Mouse (Mus musculus): Measurements from ENCODE around the gene Crocc. TPM values are rescaled to one million over a fixed set of nuclear protein-coding genes. Genes with fewer than 3 reads are reported as not detected.

Gene Crocc
- polyA plus RNA-seq, 1 experiment from 2014 or later: 1.5 TPM

DNA sequence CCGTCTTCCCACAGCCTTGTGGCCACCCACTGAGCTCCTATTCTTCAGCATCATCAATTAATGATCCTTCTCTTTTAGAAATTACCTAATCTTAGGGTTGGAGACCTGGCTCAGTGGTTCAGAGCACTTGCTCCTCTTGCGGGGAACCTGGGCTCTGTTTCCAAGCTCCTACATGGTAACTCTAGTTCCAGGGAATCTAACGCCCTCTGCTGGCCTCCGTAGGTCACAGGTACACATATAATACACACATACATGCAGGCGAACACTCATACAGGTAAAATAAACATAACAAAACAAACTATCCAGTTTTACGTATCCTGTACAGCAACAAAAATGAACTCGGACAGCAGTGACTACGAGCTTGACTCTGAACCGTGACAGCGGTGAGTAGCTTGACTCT is 3.4 kb downstream of the Crocc start:
- H3K36me3 ChIP-seq (ENCODE audit: inconsistent target): no peaks in the 10 kb centered on the region
- WGBS (ENCODE audit: missing documents): over 99% methylated on average over 10 of the region's 10 CpGs
- H3K4me3 ChIP-seq (ENCODE audit: inconsistent target): no peak overlapping the region
- no peaks in the 10 kb centered on the region for H3K79me2 ChIP-seq (ENCODE audit: inconsistent target)
- no peak overlapping the region for H3K27ac ChIP-seq

DNA sequence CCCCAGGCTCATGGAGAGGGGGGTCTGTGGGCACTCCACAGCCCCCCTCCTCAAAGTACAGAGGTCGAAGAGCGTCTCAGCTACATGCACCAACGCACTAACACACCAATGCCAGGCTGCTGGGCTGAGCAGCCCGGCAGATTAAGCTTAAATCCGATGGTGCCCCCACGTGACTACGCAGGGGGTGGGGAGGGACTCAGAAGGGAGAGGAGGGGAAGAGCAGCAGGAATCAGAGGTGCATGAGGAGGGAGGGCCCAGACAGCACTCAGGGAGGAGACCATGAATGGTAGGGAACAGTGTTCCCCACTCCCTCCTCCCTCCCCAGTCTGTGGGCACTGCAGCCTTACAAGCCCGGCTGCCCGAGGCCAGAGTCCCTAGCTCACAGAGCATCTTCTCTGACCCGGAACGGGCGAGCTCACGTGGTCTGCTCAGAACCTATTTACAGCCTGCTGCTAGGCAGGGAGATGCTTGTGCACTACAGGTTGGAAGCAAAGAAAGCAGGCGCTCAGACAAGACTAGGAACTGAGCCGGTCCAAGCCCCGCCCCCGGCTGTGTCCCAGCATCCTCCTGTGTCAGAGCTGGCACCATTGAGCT is 6.7 kb downstream of the Crocc start:
- Histone ChIP-seq H3K36me3 (ENCODE audit: inconsistent target) (no peaks in the 10 kb centered on the region), H3K79me2 (ENCODE audit: inconsistent target) (no peaks in the 10 kb centered on the region), H3K27ac (no peak overlapping the region), H3K4me3 (ENCODE audit: inconsistent target) (no peak overlapping the region)
- whole genome bisulfite sequencing (ENCODE audit: missing documents): 94% methylated on average over 16 of the region's 17 CpGs

DNA sequence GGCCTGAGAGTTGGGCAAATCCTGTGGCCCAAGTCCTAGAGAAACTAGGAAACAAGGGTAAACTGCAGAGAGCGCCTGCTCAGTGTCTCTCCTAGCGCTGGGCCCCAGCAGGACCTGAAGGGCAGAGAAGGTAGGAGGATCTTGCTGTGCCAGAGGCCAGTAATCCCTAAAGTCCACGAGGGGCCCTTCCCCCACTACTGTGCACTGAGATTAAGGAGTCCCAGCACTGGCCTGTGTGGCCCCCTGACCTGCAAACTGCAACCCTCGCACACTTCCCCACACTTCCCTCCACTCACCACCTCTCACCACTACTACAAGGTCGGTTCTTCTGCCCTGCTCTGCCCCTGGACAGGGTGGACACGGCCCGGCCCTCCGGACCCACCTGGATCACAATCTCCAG is 7.2 kb downstream of the Crocc start:
- Histone ChIP-seq H3K4me3 (ENCODE audit: inconsistent target) (no peak overlapping the region), H3K36me3 (ENCODE audit: inconsistent target) (no peaks in the 10 kb centered on the region), H3K27ac (no peak overlapping the region), H3K79me2 (ENCODE audit: inconsistent target) (no peaks in the 10 kb centered on the region)
- 86% methylated on average over 7 of the region's 8 CpGs for WGBS (ENCODE audit: missing documents)

DNA sequence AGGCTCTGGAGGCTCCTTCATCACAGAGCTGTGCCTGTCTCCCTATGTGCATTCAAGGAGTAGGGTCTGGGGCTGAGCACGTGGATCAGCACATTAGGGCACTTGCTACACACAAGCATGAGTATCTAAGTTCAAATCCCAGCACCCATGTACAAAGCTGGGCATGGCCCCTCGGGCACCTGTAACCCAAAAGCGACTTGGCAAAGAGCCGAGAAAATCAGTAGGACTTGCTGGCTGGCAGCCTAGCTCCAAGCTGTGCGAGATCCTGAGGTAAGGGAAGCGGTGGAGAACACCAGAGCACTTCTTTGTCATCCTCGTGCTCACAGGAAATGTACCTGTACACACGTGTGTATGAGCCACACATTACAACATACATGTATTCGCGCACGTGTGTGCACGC is 7.9 kb downstream of the Crocc start:
- H3K79me2 ChIP-seq (ENCODE audit: inconsistent target): no peaks in the 10 kb centered on the region
- WGBS (ENCODE audit: missing documents): 93% methylated on average over 11 of the region's 12 CpGs

DNA sequence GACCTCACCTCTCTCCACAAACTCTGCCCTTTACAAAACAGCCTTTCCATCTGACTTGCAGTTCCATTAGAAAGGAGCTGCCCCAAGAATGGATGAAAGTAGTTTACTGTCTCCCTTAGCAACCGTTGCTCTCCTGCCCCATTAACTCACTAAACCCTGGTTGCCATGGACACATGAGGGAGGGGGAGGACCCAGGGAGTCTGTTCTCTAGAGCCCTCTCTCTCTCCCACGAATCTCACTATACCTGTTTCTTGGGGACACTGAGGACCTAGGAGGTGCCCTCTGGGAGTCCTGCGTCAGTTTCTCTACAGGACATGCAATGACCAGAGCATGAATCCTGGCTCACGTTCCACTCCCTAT is 10.9 kb downstream of the Crocc start:
- Histone ChIP-seq H3K4me3 (ENCODE audit: inconsistent target) (no peak overlapping the region), H3K79me2 (ENCODE audit: inconsistent target) (no peaks in the 10 kb centered on the region), H3K36me3 (ENCODE audit: inconsistent target) (no peaks in the 10 kb centered on the region), H3K27ac (no peak overlapping the region)
- 82% methylated on average over 4 of the region's 4 CpGs for WGBS (ENCODE audit: missing documents)

More for the DNA sequence above, 7.9 kb downstream of the Crocc start:
- H3K27ac ChIP-seq: no peak overlapping the region
- H3K4me3 ChIP-seq (ENCODE audit: inconsistent target): no peak overlapping the region
- H3K36me3 ChIP-seq (ENCODE audit: inconsistent target): no peaks in the 10 kb centered on the region

DNA sequence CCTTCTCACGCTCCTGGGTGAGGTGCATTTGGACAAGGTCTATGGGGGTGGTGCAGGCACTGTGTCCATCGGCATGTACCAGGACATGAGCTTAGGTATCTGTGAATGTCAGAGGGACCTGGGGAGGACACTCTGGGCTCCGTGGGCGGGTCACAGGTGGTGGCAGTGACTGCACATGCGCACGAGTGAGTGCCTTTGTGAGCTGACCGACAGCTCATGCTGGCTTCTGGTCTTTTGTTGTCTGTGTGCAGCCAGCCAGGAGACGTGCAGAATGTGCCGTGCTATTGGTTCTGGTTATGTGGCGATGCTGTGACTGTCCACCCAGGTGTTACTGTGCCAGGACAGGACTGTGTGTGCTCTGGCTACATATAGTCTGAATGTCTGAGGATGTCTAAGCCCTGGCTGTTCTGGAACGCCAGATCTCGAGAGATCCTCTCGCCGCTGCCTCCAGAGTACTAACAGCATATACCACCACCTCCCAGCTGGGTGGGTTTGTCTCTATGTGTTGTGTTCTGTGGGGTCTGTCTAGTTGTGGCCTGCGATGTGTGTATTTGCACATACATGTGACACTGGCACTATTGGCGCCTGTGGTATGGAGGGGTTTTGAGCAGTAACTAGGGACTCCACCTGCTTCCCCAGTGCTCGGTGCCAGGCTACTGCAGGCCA is 11.4 kb downstream of the Crocc start:
- Histone ChIP-seq H3K27ac (no peak overlapping the region), H3K36me3 (ENCODE audit: inconsistent target) (no peaks in the 10 kb centered on the region), H3K79me2 (ENCODE audit: inconsistent target) (no peaks in the 10 kb centered on the region), H3K4me3 (ENCODE audit: inconsistent target) (no peak overlapping the region)
- WGBS (ENCODE audit: missing documents): 94% methylated on average over 17 of the region's 17 CpGs

DNA sequence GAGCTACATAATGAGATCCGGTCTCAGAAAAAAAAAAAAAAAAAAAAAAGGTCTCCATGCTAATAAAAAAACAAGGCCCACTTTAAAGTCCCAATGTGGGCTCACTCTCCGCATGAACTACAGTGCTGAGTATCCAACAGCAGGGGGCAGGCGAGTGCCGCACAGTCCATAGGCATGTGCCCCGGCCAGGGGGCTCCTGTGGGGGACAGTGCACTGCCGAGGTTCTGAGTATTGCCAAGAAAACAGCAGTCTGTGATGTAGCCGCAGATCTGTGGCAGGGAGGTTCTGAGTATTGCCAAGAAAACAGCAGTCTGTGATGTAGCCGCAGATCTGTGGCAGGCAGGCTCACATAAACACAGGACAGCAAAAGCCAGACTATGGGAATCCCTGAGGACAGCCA is 15.5 kb downstream of the Crocc start:
- no peaks in the 10 kb centered on the region for H3K36me3 ChIP-seq (ENCODE audit: inconsistent target)
- H3K4me3 ChIP-seq (ENCODE audit: inconsistent target): no peak overlapping the region
- no peak overlapping the region for H3K27ac ChIP-seq
- WGBS (ENCODE audit: missing documents): 25% methylated on average over 8 of the region's 8 CpGs
- H3K79me2 ChIP-seq (ENCODE audit: inconsistent target): no peaks in the 10 kb centered on the region

DNA sequence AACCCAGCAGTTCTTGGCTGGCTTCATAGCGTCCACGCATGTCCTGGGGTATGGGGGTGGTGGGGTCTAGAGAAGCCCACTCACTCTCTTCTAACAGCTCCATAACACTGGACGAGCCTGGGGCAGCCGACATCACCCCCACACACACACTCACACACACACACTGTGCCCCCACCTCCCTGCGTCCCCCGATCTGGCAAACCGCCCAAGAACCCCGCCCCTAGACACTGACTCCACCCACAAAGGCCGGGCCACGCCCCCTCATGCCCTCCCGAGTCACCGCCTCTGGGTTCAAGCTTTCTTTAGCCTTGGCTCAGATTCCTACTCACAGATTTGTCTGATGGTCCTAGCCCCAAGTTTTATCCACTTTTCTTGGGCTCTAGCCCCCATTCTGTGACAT is 19.2 kb downstream of the Crocc start:
- 82% methylated on average over 11 of the region's 12 CpGs for WGBS (ENCODE audit: missing documents)
- Histone ChIP-seq H3K4me3 (ENCODE audit: inconsistent target) (no peak overlapping the region), H3K36me3 (ENCODE audit: inconsistent target) (no peaks in the 10 kb centered on the region), H3K27ac (no peak overlapping the region), H3K79me2 (ENCODE audit: inconsistent target) (no peaks in the 10 kb centered on the region)

DNA sequence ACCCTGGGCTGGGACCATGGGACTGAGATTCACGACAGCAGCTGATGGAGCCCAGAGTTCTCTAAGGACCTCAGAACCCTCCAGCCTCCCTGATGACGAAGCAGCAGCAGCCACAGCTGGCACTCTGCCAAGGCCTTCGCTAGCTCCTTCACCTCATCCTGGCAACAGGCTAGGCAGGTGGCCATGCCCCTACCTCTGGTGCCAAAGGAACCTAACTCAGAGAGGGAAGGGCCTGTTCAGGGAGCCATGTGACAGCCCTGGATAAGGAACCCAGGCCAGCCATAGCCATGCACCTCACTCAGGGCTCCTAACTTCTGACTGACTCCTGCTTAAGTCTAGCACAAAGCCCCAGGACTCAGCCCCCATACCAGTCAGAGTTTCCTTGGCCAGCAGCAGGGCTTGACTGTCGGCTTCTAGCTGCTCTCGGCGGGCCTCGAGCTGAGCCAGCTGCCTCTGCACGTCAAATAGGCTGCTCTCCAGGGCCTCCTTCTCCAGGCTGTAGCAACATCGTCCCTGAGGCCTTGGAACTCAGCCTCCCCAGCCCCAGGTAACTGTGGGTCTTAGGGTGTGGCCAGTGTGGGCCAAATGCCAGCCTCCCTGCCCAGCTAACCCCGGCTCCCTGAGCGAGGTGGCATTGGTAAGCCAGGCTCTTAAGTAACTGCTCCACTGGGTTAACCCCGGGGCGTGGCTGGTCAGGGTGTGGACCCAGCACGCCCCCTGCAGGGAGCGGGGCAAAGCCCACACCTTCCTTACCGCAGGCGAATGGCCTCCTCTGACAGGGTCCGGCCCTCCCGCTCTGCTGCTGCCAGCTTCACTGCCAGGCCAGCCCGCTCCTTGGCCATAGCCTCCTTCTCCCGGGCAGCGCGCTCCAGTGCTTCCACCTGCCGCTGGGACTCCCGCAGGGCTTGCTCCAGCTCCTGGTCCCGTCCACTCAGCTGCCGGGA is 26.5 kb downstream of the Crocc start:
- Histone ChIP-seq H3K4me3 (ENCODE audit: inconsistent target) (no peak overlapping the region), H3K36me3 (ENCODE audit: inconsistent target) (no peaks in the 10 kb centered on the region), H3K27ac (no peak overlapping the region), H3K79me2 (ENCODE audit: inconsistent target) (no peaks in the 10 kb centered on the region)
- WGBS (ENCODE audit: missing documents): 89% methylated on average over 27 of the region's 27 CpGs

DNA sequence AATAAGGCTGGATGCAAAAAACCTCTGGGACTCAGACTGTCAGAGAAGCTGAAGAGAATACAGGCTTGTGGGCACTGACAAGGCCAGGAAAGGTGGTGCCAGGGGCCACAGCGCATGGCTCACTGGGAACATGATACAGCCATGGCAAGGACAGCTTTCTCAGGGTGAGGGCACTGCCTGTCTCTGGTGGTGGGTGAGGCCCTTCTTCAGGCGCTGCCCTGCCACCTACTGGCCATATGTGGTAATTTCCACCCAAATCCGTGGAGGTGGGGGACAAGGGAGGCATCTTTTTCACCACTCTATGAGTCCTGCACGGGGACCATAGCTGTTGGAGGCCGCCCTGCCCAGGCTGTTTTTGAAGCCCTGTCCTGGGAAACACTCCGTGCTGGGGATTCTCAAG is 28.6 kb downstream of the Crocc start:
- no peaks in the 10 kb centered on the region for H3K79me2 ChIP-seq (ENCODE audit: inconsistent target)
- H3K27ac ChIP-seq: no peak overlapping the region
- H3K4me3 ChIP-seq (ENCODE audit: inconsistent target): no peak overlapping the region
- 19% methylated on average over 6 of the region's 6 CpGs for WGBS (ENCODE audit: missing documents)
- H3K36me3 ChIP-seq (ENCODE audit: inconsistent target): no peaks in the 10 kb centered on the region

DNA sequence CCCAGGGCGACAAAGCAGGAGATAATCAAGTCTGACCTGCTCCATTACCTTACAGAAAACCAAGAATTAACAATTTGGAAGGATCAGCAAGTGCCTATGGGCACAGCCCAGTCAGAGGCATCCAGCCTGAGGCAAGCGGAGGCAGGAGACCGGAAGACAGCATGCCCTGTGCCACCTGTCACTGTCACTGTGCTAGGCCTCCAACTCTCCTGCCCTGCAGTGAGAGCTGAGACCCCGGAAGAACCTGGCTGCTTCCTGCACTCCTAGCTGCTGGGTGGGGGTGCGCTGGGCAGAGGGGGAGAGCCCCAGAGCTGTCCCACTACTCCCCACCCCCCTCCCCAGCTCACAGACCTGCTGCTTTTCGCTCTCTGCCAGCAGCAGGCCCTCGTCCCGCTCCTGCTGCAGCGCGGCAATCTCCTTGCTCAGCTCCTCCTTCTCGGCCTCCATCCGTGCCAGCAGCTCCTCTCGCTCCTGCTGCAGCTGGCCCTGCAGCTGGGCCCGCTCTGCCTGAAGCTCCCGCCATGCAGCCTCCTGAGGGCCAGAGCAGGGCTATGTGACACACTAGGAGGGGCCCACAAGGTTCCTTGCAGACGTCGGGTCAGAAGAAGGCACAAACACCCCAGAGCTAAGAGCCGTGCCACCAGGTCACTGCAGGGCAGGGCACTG is 29.7 kb downstream of the Crocc start:
- Histone ChIP-seq H3K4me3 (ENCODE audit: inconsistent target) (no peak overlapping the region), H3K36me3 (ENCODE audit: inconsistent target) (no peaks in the 10 kb centered on the region), H3K79me2 (ENCODE audit: inconsistent target) (no peaks in the 10 kb centered on the region), H3K27ac (no peak overlapping the region)
- WGBS (ENCODE audit: missing documents): 96% methylated on average over 16 of the region's 18 CpGs

DNA sequence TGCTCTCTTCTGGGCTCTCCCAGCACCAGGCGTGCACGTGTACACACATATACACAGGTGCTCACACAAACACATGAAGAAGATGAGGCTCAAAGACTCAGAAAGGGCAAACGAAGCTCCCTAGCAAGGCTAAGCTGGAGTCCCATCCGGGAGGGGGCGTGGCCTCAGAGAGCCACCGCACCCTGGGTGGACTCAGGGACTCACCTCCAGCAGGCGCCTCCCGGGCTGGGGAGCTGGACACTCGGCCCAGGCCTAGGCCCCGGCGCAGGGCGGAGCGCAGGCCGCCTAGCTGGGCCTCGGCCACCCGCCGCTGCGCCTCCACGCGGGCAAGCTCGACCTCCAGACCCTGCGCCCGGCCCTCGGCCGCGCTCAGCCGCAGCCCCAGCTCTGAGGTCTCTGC is 35.4 kb downstream of the Crocc start:
- no peak overlapping the region for H3K27ac ChIP-seq
- no peaks in the 10 kb centered on the region for H3K79me2 ChIP-seq (ENCODE audit: inconsistent target)
- WGBS (ENCODE audit: missing documents): 93% methylated on average over 21 of the region's 27 CpGs
- H3K36me3 ChIP-seq (ENCODE audit: inconsistent target): no peaks in the 10 kb centered on the region
- H3K4me3 ChIP-seq (ENCODE audit: inconsistent target): no peak overlapping the region

DNA sequence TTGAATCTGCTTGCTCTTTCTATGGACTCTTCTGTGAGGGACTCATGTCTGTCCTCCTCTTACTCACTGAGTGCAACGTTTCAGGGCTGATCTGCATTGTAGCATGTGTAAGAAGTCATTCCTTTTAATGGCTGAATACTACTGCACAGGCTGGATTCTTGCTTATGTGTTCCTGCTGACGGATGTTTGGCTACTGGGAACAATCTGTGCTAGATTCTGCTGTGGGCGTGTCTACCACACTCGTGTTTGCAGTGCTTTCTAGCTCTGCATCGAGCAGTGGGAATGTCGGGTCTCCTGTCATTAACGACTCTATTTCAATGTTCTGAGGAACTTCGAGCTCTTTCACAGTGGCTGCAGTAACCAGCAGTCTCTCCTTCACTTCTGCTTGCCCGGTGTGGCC is 36.3 kb downstream of the Crocc start:
- Histone ChIP-seq H3K27ac (no peak overlapping the region), H3K4me3 (ENCODE audit: inconsistent target) (no peak overlapping the region), H3K36me3 (ENCODE audit: inconsistent target) (no peaks in the 10 kb centered on the region), H3K79me2 (ENCODE audit: inconsistent target) (no peaks in the 10 kb centered on the region)
- 82% methylated on average over 9 of the region's 9 CpGs for WGBS (ENCODE audit: missing documents)

DNA sequence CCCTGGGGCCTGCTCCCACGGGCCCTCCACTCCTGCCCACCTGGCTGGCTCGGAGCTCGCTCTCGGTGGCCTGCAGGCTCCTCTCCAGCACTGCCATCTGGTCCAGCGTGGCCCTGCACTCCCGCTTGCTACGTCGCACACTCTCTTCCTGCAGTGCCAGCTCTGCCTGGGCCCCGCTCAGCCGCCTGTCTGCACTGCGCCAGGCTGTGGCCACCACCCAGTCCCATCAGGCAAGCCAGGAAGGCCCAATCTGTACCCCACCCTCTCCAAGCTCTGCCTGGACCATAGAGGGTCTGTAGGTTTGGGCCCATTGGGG is 38.8 kb downstream of the Crocc start:
- H3K27ac ChIP-seq: no peak overlapping the region
- WGBS (ENCODE audit: missing documents): 86% methylated on average over 11 of the region's 11 CpGs

More for the DNA sequence above, 38.8 kb downstream of the Crocc start:
- no peaks in the 10 kb centered on the region for H3K79me2 ChIP-seq (ENCODE audit: inconsistent target)
- no peak overlapping the region for H3K4me3 ChIP-seq (ENCODE audit: inconsistent target)
- no peaks in the 10 kb centered on the region for H3K36me3 ChIP-seq (ENCODE audit: inconsistent target)

All from macrophage (primary cell).